Mouse (Mus musculus) midbrain, postnatal 0 days (tissue): ENCODE measurements at regions not wholly inside any gene's neighbourhood (a gene's known extent, or its start where the extent isn't known, plus 50 kb on each side); places are given as distances from the start of the nearest gene placed in this dataset.

ENCODE experiments used
- ATAC-seq: fragments of 200-750 bp; cut with Nextera tagmentation; 2 replicates; pipeline ENCODE4 v1.8.0; 2017; ENCODE audit warnings: moderate number of reproducible peaks, mild to moderate bottlenecking, moderate TSS enrichment, moderate library complexity; ENCODE audit not compliant: low FRiP score
- DNase-seq: peaks from one replicate; pipeline ENCODE4 v3.0.0-alpha.2; 2015; ENCODE audit warnings: low spot score
- H3K27ac ChIP-seq: fragments of 300-500 bp; sonication (generic); 2 replicates; pipeline ENCODE4 v1.5.1; 2014; ENCODE audit warnings: low read depth, mild to moderate bottlenecking, low read length, mixed read lengths
- H3K27me3 ChIP-seq: fragments of 300-500 bp; sonication (generic); 2 replicates; pipeline ENCODE4 v1.6.1; 2014; ENCODE audit warnings: low read length, control low read depth, mixed read lengths; ENCODE audit not compliant: insufficient read depth
- H3K36me3 ChIP-seq: fragments of 300-500 bp; sonication (generic); 2 replicates; pipeline ENCODE4 v1.6.1; 2014; ENCODE audit warnings: low read length, control low read depth, mixed read lengths; ENCODE audit not compliant: insufficient read depth
- H3K4me1 ChIP-seq: fragments of 300-500 bp; sonication (generic); 2 replicates; pipeline ENCODE4 v1.6.1; 2014; ENCODE audit warnings: mild to moderate bottlenecking, control low read depth, antibody characterized with exemption, low read length, mixed read lengths; ENCODE audit not compliant: insufficient read depth
- H3K4me2 ChIP-seq: fragments of 300-500 bp; sonication (generic); 2 replicates; pipeline ENCODE4 v1.6.1; 2014; ENCODE audit warnings: low read depth, mild to moderate bottlenecking, low read length, mixed read lengths; ENCODE audit not compliant: poor library complexity, severe bottlenecking
- H3K4me3 ChIP-seq: fragments of 300-500 bp; sonication (generic); 2 replicates; pipeline ENCODE4 v1.5.1; 2014; ENCODE audit warnings: low read depth, mild to moderate bottlenecking, low read length, moderate library complexity
- H3K9ac ChIP-seq: fragments of 300-500 bp; sonication (generic); replicated peaks from 2 replicates; pipeline ENCODE4 v1.6.1; 2014; ENCODE audit warnings: mild to moderate bottlenecking, low read length, moderate library complexity, mixed read lengths; ENCODE audit not compliant: poor library complexity, severe bottlenecking
- H3K9me3 ChIP-seq: fragments of 300-500 bp; sonication (generic); 2 replicates; pipeline ENCODE4 v1.6.1; 2016; ENCODE audit warnings: low read length, control low read depth
- CTCF ChIP-seq: IDR thresholded peaks from 2 replicates; pipeline ENCODE4 v1.5.1; 2016; ENCODE audit warnings: antibody characterized with exemption, mild to moderate bottlenecking
- WGBS: fragments of 180-500 bp; shearing (Covaris S2); extraction: QIAGEN DNeasy Blood & Tissue Kit; methylation state at CpG from one replicate; pipeline ENCODE4 v1.1.7; 2014; 5-methylcytosine and 5-hydroxymethylcytosine counted together

GRCm38 (mm10) chr13:35380224-35381009 is 279.2 kb upstream of the Cdyl start:
- no peak for TF ChIP-seq CTCF
- Histone ChIP-seq H3K4me1 (no peaks in the 10 kb centered on the region), H3K27me3 (no peaks in the 10 kb centered on the region), H3K4me2 (no peak overlapping the region), H3K36me3 (no peaks in the 10 kb centered on the region), H3K27ac (no peak overlapping the region), H3K9me3 (no peaks in the 10 kb centered on the region), H3K9ac (no peak overlapping the region), H3K4me3 (no peak overlapping the region)
- 72% methylated on average over 3 of the region's 3 CpGs for WGBS
- DNase-seq = no peak
- ATAC-seq = no peak

GRCm38 (mm10) chr13:35381641-35382040 is 278.0 kb upstream of the Cdyl start:
- Histone ChIP-seq H3K4me3 (no peak overlapping the region), H3K4me2 (no peak overlapping the region), H3K27me3 (no peaks in the 10 kb centered on the region), H3K9ac (no peak overlapping the region), H3K27ac (no peak overlapping the region), H3K4me1 (no peaks in the 10 kb centered on the region), H3K9me3 (no peaks in the 10 kb centered on the region), H3K36me3 (no peaks in the 10 kb centered on the region)
- TF ChIP-seq CTCF = no peak
- 63% methylated on average over 2 of the region's 2 CpGs for WGBS
- ATAC-seq = no peak
- DNase-seq = no peak

- DNase-seq = no peak
- WGBS = 50% methylated on average over 12 of the region's 12 CpGs
- Histone ChIP-seq H3K9ac (no peak overlapping the region), H3K27me3 (no peaks in the 10 kb centered on the region), H3K36me3 (no peaks in the 10 kb centered on the region), H3K9me3 (no peaks in the 10 kb centered on the region), H3K27ac (no peak overlapping the region), H3K4me1 (no peaks in the 10 kb centered on the region), H3K4me3 (no peak overlapping the region), H3K4me2 (no peak overlapping the region)
- no peak for ATAC-seq
- TF ChIP-seq CTCF = no peak
Observed at GRCm38 (mm10) chr13:35383000-35383623, 276.5 kb upstream of the Cdyl start.

- Histone ChIP-seq H3K4me2 (no peak overlapping the region), H3K4me3 (no peak overlapping the region), H3K36me3 (no peaks in the 10 kb centered on the region), H3K9me3 (no peaks in the 10 kb centered on the region), H3K4me1 (no peaks in the 10 kb centered on the region), H3K9ac (no peak overlapping the region), H3K27me3 (no peaks in the 10 kb centered on the region), H3K27ac (no peak overlapping the region)
- WGBS = 56% methylated on average over 8 of the region's 8 CpGs
- ATAC-seq (no peak), DNase-seq (peak; percentile 10)
- TF ChIP-seq CTCF = no peak
Observed at GRCm38 (mm10) chr13:35383624-35384018, 276.0 kb upstream of the Cdyl start.

GRCm38 (mm10) chr13:35388380-35388779 is 271.3 kb upstream of the Cdyl start:
- no peaks in the 10 kb centered on the region for H3K27me3 ChIP-seq
- 58% methylated on average over 1 of the region's 1 CpGs for WGBS
- H3K4me1 ChIP-seq = no peaks in the 10 kb centered on the region
- H3K4me3 ChIP-seq = no peak overlapping the region
- H3K4me2 ChIP-seq = no peak overlapping the region
- ATAC-seq (no peak), DNase-seq (no peak)
- TF ChIP-seq CTCF = no peak
- H3K36me3 ChIP-seq = no peaks in the 10 kb centered on the region
- H3K27ac ChIP-seq = no peak overlapping the region
- H3K9me3 ChIP-seq = no peaks in the 10 kb centered on the region
- H3K9ac ChIP-seq = no peak overlapping the region

- Histone ChIP-seq H3K9me3 (no peaks in the 10 kb centered on the region), H3K36me3 (no peaks in the 10 kb centered on the region), H3K4me3 (no peak overlapping the region), H3K27ac (no peak overlapping the region), H3K4me2 (no peak overlapping the region), H3K9ac (no peak overlapping the region), H3K27me3 (no peaks in the 10 kb centered on the region), H3K4me1 (no peaks in the 10 kb centered on the region)
- ATAC-seq (no peak), DNase-seq (no peak)
- WGBS = 93% methylated on average over 6 of the region's 6 CpGs
- no peak for TF ChIP-seq CTCF
Observed at GRCm38 (mm10) chr13:35389781-35390525, 269.7 kb upstream of the Cdyl start.
